Mouse (Mus musculus) layer of hippocampus, adult 18-20 months (tissue): ENCODE results near the gene Sdhc. TPM values are rescaled to one million over a fixed set of nuclear protein-coding genes. Genes with fewer than 3 reads are reported as not detected.
A peak's percentile ranks its signal among the peaks of the same experiment; 100 is the strongest.

Source experiments
- DNase-seq, 2 experiments: peaks; one replicate each; pipeline ENCODE4 v3.0.0; 2022; ENCODE audit warnings: low spot score in 2 of 2
- long read RNA-seq: library from polyadenylated mRNA; stranded (forward); transcript quantifications from one replicate; pipeline ENCODE4 v2.0.0, GENCODE M21; 2021
- total RNA-seq, 2 experiments: library from RNA; stranded (reverse); gene quantifications; 2 replicates each; pipeline ENCODE4 v1.2.3; 2021

Sdhc gene
- total RNA-seq: 100 to 1,000 TPM; 181 to 187 TPM
- long read RNA-seq, transcript Sdhc-202 (6 exons, 3,171 nt): major isoform, 21 of 25 reads
- long read RNA-seq, partial matches to known transcripts: 1 of 25 reads
- long read RNA-seq, other reads (novel, unspliced or antisense): 3 of 25 reads

DNA sequence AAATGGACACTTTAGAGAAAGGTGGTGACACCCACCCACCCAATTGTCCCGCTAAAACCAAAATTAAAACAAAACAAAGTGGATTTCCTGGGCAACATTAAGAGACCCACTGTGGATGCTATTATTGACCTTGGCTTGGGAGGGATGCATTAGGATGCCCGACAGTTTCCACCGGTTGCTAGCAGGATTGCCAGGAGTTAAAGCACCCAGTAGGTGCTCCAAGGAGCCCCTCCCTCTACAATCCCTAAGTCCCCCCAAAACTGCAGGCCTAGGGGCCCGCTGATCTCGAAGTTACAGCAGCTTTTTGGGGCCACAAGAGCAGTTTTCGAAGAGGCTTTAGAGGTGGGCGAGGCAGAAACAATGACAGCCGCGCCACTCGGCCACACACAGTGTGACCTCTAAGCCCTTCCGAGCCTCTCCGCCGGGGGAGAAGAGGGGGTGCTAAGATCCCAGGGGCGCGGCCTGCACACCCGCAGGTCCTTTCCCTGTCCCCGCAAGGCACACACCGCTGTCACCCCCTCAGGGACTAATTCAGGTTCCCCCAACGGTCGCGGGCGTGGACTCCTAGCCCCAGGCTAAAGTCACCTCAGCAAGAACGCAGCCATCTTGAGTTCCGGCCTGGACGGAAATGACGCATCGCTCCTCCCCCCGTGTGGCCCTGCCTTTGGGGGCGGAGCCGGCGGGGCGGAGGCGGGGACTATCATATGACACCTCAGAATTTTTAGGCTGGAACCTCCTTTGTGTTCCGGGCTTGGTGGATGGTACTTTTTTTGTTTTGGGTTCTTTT lies at the start of gene Sdhc, which contains the start of gene Mpz:
Sdhc (minus strand) TSS at position 630 of the 787 bp plus-strand sequence.
Mpz (plus strand) TSS at position 738 of the 787 bp plus-strand sequence.
- peak; percentile 92 to 95 for DNase-seq

DNA sequence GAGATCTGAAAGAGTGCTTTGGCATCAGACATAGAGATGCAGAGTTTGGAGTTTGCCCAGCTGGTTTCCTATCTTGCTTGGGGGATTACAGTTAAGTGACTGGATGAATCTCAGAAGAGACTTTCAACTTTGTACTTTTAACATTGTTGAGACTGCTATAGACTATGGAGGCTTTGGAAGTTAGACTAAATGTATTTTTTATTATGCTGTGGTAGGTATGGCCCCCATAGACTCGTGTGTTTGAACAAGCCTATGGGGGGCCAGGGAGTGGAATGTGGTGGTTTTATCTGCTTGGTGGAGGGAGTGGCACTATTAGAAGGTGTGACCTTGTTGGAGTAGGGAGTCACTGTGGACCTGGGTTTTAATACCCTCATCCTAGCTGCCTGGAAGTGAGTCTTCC lies 49.1 kb upstream of the Sdhc start:
- no peak for DNase-seq

DNA sequence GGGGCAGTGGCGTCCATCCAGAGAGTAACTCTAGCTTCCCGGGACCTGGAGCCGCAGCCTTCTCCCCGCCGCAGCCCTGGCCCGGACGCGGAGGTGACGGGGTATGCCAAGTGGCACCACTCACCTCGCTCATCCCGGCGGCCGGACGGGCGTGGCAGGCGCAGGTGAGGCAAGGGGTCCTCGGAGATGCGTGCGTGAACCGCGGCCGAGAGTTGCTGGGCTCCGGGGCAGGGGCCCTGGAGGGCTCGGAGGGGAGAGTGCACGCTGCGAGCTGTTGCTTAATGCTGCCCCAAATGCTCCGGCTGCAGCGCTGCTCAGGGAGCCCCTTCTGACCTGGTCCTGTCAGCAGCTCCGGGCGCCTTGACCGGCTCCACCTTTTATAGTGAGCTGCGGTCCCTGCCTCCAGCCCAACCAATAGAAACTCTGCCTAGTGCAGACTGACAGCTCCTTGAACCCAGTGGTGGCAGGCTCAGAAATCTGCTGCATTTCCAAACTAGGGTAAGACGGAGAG lies 45.5 kb upstream of the Sdhc start, which contains the start of gene Pcp4l1:
Pcp4l1 (minus strand) TSS at position 382 of the 511 bp plus-strand sequence.
- peak; percentile 43 to 44 for DNase-seq

DNA sequence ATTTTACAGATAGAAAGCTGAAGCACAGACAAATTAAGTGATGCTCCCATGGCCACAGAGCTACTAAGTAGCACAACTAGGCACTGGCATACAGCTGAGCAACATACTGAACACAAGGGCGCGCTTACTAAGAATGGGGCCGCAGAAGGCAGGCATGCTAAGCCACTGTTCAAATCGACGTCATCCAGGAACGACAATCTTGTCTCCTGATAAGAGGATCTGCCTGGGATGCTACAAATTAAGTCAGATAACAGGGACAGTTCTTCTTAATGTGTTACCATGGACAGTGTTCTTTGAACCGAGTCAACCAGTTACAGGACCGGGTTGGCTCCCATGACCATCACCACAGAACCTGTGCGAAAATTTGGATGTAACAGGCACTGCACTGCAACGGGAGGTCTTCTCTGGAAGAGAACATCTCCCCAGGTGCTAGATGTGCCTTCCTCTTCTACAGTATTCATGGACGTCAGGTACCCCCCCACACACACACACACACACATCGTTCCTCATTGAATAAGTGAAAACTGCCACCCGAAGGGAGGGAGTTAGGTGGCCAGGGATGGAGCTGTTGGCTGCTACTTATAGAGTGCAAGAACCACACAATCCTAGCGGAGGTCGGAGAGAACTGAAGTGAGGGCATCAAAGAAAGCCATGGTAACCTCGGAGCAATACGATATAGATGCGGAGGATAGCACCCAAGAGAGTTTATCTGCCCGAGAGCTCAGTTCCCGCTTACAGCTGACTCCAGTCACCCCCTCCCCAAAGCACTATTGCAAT lies 44.8 kb upstream of the Sdhc start:
- no peak for DNase-seq

DNA sequence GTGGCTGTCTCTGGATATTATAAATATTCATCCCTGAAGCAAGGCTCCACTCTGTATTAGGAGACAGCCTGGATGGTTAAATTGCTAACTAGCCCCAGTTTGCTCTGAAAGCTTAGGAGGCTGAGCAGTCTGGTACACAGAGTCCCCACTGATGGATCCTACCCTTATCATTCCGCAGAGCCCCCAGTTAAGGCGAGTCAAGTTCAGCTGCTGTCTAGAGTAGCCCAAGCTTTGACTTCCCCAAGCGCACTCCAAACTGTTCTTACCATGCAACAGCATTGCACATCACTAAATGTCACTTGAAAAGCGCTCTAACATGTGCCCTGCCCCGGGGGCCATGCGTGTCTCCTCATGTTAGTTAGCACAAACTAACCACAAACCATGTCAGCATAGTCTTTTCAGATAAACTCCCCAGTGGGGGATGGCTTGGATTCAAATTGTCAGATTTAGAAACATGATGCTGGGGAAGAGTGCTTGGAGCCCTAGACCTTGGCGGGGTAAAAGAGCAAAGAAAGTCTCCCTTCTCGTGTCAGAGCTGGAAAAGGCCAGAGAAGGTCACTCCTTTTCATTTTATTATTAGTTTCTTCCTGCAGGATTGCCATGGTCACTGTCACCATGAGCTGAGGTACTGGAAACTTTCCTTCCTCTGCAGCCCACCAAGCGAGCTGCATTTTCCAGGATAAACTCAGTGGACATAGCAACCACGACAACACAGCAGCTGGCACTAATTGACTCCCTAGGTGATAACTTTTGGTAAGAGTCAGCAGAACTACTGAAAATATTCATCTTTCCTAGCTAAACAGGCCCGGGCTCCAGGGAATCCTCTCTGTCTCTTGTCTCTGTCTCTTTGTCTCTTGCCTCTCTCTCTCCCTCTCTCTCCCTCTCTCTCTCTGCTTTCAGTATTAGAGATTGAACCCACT lies 43.8 kb upstream of the Sdhc start:
- no peak for DNase-seq

DNA sequence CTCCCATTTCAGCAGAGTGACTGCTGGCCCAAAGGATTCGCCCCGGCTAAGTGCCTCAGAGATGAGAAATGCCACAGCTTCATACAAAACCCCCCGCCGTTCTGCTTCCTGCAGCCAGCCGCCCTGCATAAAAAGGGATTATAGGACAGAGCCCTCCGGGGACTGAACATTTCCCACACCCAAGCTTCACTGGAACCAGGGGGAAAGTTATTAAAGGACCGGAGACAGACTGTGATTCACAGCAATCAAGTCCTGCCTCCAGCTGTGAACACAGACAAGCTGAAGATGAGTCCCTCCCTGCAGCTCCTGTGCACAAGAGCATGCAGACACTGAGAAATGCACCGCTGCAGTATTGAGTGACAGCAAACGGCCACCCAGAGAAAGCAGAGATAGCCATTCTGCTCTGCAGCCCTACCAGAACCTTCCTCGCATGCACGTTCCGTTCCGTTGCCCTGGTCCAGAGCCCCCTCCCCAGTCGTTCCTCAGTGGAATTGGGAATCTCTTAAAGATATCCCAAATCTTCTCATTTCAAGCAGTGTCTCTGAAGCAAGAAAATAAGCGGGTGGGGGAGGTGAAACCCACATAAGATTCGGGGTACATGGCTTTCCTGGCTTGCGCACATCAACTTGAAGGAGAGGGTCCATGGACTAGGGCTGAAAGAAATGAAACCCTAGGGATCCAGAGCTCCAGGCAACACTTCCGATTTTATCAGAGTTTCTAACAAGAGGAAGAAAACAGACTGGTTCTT lies 42.9 kb upstream of the Sdhc start:
- DNase-seq: no peak

DNA sequence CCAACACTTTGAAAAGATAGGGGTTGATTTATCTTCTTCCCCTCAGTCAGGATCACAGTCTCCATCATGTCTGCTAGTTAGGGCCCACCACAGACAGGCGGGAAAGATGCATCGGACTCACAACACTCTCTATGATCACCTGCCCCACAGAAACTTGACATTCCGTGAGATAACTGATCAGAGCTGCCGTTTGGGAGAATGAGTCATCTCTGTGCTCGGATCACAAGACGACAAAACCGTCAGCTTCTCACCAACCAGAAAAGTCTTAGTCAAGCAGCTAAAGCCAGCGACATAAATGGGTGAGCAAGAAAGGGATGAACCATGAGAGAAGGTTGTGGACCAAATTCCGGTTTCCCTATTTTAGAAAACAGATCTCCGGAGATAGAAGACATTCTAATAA lies 41.9 kb upstream of the Sdhc start:
- no peak for DNase-seq

DNA sequence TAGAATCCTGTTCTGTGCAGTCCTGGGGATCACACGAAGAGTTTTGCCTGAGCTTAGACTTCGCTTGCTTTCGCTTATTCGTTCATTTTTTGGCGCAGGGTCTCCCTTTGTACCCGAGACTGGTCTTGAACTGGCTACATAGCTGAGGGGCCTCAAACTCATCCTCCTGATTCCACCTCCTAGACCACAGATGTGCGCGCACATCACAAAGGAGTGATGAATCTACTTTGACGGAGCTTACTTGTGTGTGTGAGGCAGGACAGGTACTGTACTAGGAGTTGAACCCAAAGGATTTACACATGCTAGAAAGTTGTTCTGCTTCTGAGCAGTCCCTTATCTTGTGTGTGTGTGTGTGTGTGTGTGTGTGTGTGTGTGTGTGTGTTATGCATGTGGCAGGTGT lies 40.4 kb upstream of the Sdhc start:
- no peak for DNase-seq

DNA sequence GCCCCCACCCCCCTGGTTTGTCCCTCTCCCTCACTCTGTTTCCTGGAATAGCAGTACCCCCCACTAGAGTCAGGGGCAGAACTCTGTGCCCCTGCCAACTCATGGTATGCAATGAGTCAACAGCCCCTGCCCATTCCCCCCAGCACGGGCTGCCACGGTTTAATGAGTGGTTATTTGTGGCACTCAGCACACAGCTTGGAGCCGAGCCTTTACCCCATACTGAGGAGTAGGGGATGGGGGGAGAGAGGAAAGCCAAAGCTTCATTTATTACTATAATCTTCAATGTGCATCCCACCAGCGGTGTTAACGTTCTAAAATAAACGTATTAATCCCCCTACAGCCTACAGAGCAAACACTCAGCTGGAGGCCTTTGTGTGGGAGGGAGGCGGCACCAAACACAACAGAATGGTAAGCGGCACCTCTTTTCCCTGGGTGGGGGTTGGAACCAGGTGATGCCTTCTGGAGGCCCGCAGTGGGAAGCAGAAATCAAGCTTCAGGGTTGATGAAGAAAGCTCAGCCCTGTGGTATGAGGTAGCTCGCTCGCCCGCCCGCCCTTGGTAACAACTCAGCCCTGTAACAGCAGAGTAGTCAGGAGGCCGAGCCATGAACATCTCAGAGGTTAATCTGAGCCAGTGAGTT lies 39.2 kb upstream of the Sdhc start:
- DNase-seq: no peak

DNA sequence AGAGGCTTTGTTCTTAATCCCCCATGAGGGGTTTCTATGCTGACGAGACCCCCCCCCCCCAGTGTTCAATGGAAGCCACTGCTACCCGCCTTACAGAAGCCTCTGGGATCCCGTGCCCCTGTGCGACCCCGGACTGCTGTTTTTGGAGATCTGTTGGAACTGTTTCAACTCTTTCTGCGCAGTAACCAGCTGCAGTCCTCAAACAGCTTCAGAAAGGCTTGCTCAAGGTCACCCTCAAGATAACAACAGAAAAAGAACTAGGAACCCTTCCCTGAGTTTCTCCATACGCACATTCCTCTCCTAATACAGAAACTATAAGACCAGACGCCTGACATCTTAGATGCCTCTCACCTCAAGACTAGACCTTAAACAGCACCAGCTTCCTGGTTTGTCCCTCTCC lies 38.6 kb upstream of the Sdhc start:
- DNase-seq: no peak

DNA sequence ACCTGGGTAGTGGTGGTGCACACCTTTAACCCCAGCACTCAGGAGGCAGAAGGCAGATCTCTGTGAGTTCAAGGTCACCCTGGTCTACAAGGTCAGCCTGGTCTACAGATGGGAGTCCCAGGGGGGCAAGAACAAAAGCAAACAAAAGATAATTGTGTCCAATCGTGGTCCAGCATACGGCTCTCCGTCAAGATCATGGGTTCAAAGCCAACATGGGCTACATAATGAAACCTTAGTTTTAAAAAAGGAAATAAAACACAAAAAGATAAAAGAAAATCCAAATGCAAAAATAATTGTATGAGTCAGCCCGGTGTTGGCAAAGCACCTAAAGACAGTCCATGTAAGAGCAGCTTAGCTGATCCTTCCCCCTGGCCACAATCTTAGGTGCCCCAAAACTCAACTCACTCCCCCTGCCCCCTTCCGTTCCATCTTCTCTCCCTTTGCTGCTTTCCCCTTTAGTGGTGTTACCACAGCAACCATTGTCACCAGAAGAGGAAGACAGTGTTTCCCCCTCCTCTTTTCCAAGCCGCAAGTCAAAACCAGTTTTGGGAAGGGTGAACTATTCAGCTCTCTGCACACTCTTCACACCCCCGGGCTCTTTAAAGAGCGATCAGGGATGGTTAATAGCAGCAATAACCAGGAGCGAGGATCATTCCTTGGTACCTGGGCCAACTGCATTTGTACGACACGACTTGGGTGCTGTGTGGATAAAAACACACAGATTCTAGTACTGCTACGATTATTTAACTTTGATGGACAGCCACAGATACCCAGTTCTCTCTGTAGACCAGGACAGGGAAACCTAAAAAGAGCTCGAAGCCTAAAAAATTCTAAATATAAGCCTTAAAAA lies 37.7 kb upstream of the Sdhc start:
- no peak for DNase-seq

DNA sequence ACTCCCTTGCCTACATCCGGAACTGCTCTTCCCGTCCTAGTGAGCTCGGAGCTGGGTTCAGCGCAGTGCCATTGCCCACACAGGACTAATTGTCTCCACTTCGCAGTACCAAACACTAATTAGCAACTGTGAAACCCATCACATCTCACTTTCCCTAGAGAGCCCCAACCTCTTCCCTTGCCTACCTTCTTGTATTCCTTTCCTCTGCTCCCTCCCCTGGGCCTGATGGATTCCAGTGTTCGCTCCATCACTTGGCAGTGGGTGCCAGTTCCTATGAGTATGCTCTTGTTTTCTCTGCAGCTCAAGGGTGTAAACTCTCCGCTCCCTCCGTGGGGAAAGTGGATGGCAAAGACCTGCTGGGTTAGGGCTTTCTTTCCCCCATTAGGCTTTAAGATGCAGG lies 35.3 kb upstream of the Sdhc start:
- no peak for DNase-seq

DNA sequence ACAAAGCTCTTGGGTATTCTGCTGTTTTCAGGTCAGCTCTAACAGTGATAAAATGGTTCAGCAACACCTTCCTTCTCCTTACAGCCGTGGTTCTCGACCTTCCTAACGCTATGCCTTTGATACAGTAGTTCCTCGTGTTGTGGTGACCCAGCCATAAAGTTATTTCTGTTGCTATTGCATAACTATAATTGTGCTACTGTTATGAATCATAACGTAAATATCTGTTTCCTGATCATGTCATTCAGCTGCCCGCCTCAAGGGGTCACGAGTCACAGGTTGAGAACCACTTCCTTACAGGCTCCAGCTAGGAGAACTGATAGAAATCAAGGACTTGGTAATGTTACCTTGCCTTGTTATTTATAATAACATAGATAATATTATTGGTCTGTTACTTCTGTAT lies 33.9 kb upstream of the Sdhc start:
- no peak for DNase-seq

DNA sequence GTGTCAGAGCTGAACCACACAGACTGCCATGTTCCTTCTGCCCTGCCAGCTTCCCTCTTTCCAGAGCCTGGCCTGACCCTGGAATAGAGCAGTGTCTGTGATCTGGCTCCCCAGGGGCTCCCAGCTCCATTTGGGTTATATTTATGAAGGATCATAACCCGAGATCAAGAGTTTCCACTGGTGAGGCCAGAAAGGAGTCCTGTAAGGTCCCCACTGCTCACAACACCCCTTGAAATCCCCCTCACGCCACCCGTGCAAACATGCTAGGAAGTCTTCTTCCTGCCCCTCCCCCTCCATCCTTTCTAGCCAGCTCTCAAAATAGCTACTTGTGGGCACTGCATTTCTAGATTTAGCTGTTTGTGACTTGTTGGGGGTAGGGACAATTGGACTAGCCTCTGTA lies 33.2 kb upstream of the Sdhc start:
- DNase-seq: no peak

DNA sequence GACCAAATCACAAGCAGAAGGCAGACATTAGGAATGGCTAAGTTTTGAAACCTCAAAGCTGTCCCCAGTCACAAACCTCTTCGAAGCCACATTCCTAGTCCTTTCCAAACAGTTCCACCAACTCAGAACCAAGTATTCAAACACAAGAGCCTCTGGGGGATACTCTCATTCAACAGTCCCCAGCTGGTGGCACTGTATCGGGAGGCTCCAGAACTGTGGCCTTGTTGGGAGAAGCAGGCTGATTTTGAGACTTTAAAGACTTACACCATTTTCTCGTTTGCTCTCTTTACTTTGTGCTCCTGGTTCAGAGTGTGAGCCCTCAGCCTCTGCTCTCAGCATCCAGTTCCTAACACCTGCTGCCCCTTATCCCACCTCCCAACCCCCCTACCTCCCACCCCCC lies 32.6 kb upstream of the Sdhc start:
- no peak for DNase-seq

DNA sequence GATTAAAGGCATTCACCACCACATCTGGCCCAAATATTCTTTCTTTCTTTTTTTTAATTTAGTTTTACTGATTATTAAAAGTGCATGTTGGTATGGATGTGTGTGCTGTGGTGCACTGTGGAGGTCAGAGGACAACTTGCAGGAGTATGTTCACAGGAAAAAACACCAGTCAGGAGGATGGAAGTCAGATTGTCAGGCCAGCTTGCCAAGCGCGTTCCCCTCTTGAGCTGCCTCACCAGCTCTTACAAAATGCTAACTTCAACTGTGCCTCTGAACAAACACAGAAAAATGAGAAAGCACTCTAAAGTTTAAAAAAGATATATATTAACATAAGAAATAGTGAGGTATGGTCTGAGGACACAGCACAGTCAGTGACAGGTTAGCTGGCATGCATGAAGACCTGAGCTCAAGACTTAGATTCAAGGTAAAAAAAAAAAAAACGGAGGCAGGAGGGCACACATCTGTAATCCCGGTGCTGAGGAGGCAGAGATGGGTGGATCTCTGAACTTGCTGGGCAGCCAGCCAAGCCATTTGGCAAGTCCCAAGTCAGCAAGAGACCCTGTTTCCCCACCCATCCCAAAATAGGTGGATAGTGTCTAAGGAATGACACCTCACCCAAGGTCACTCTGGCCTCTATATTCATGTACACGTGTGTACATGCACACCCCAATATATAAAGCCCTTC lies 29.2 kb upstream of the Sdhc start:
- no peak for DNase-seq

DNA sequence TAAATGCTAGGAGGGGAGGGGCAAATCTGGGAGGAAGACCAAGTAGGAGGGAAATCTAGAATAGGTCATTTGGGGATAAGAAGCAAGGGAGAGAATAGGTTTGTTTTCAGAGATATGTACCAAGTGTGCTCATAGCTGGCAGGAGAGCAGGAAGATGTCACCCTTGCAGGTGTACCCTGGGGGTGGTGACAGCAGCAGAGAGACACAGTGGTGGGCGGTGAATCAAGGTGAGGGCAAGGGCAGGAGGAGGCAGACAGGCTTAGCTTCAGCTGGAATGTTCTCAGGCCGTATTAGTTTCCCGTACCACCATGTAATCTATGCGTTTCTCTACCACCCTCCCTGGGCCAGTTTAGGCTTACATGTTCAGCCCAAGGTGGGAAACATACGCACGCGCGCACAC lies 22.4 kb upstream of the Sdhc start:
- DNase-seq: no peak

DNA sequence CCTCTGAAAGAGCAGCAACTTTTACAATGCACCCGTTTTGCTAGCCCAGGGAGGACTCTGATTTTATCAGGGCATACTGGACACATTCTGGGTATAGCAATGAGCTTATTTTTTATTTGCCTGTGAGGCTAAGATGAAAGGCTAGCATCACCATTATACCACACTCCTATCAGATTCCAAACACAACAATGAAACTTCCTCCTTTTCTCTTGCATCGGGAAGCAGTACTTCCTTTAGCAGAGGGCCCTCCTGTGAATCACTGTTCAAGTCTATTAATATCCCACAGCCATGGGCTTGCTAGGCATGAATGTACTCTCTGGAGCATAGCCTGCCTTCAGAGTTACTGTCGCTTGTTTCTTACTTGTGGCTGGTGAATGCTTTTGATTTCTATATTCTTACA lies 20.7 kb upstream of the Sdhc start:
- DNase-seq: no peak
